Mouse (Mus musculus) stomach, embryonic 15.5 days (tissue): Measurements from ENCODE around the gene Casz1. TPM values are rescaled to one million over a fixed set of nuclear protein-coding genes. Genes with fewer than 3 reads are reported as not detected.

ENCODE experiments used
- ATAC-seq: fragments of 200-750 bp; cut with Nextera tagmentation; 2 replicates; pipeline ENCODE4 v1.8.0; 2017; ENCODE audit warnings: low read depth, moderate number of reproducible peaks, moderate TSS enrichment; ENCODE audit not compliant: insufficient read depth, low FRiP score
- H3K27ac ChIP-seq: fragments of 300-500 bp; sonication (generic); 2 replicates; pipeline ENCODE4 v1.5.1; 2015; ENCODE audit warnings: mild to moderate bottlenecking, inconsistent platforms
- H3K27me3 ChIP-seq: fragments of 300-500 bp; sonication (generic); replicated peaks from 2 replicates; pipeline ENCODE4 v1.6.1; 2015; ENCODE audit warnings: inconsistent platforms
- H3K36me3 ChIP-seq: fragments of 300-500 bp; sonication (generic); 2 replicates; pipeline ENCODE4 v1.6.1; 2015; ENCODE audit warnings: inconsistent platforms
- H3K4me1 ChIP-seq: fragments of 300-500 bp; sonication (generic); 2 replicates; pipeline ENCODE4 v1.6.1; 2015; ENCODE audit warnings: inconsistent platforms
- H3K4me2 ChIP-seq: fragments of 300-500 bp; sonication (generic); 2 replicates; pipeline ENCODE4 v1.6.1; 2015; ENCODE audit warnings: mild to moderate bottlenecking, inconsistent platforms
- H3K4me3 ChIP-seq: fragments of 300-500 bp; sonication (generic); replicated peaks from 2 replicates; pipeline ENCODE4 v1.5.1; 2015; ENCODE audit warnings: inconsistent platforms
- H3K9ac ChIP-seq: fragments of 300-500 bp; sonication (generic); 2 replicates; pipeline ENCODE4 v1.6.1; 2015; ENCODE audit warnings: inconsistent platforms
- H3K9me3 ChIP-seq: fragments of 300-500 bp; sonication (generic); 2 replicates; pipeline ENCODE4 v1.6.1; 2016; ENCODE audit warnings: inconsistent platforms
- WGBS: fragments of 180-500 bp; shearing (Covaris S2); methylation state at CpG from one replicate; pipeline ENCODE4 v1.1.7; 2015; 5-methylcytosine and 5-hydroxymethylcytosine counted together
- polyA plus RNA-seq: library from polyadenylated mRNA; unstranded; fragments of >200 nt; fragmentation: Nextera tagmentation; extraction: Ambion mirVana; gene quantifications from 2 replicates; pipeline ENCODE4 v1.2.1, GENCODE M21; 2015

Gene Casz1
- polyA plus RNA-seq, 1 experiment from 2014 or later = 8.9 TPM

DNA sequence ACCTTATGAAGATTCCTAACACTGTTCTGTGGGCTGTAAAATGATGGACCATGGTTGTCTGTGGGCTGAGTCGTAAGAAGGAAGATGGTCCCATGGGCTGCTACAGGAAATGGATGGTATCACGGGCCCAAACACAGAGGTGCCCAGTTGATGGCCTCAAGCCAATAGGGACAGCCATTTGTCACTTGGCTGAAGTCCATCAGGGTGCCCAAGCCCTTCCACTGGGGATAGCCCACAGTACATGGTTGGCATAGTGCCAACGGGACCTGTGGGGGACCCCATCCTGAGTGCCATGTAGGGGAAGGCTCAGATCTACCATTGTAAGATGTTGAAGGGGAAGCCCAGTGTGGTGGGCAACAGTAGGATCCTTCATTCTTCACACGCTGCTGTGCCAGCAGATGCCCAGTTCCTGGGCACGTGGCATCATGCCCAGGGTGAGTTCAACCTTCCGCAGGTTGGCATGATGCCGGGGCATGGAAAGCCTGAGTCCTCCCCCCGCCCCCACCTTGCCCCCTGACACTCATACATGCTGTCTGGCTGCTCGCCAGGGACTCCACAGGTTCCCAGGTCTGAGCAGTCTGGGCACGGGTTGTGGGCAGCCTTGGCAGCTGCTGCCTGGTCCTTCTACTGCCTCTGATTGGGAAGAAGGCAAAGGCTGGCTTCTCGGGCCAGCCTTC lies 63.6 kb downstream of the Casz1 start:
- H3K4me1 ChIP-seq = peaks cover 16% of the 10 kb centered on the region
- no peak for ATAC-seq
- no peak overlapping the region for H3K9ac ChIP-seq
- H3K4me2 ChIP-seq = no peak overlapping the region
- H3K9me3 ChIP-seq = no peaks in the 10 kb centered on the region
- WGBS = 76% methylated on average over 11 of the region's 11 CpGs
- 0 out of 2 replicates have a peak, but pooled peaks cover under 1% of the 10 kb centered on the region for H3K27me3 ChIP-seq
- H3K4me3 ChIP-seq = no peak overlapping the region
- H3K27ac ChIP-seq = no peak overlapping the region
- no peaks in the 10 kb centered on the region for H3K36me3 ChIP-seq

- Histone ChIP-seq H3K27ac (no peak overlapping the region), H3K4me1 (peaks cover 18% of the 10 kb centered on the region), H3K9me3 (no peaks in the 10 kb centered on the region), H3K9ac (no peak overlapping the region), H3K27me3 (no peaks in the 10 kb centered on the region; the same call in 1 of the 2 replicates), H3K36me3 (no peaks in the 10 kb centered on the region), H3K4me3 (no peak overlapping the region), H3K4me2 (no peak overlapping the region)
- WGBS = 85% methylated on average over 7 of the region's 7 CpGs
- no peak for ATAC-seq
Measured at GRCm38 (mm10) chr4:148869566-148869965, 65.3 kb downstream of the Casz1 start.

DNA sequence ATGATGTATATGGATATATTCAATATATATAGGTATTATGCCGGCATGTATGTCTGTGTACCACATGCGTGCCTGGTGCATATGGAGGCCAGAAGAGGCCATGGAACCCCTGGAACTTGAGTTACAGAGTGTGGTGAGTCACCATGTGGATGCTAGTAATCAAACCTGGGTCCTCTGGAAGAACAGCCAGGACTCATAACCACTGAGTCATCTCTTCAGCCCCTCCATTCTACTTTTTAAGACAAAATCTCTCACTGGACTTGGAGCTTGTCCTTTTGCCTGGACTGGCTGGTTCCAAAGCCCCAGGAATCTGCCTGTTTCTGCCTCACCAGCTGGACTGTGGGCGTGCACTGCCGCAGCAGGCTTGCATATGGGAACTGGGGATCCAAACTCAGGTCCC lies 66.3 kb downstream of the Casz1 start:
- no peak overlapping the region for H3K9ac ChIP-seq
- ATAC-seq = no peak
- H3K4me1 ChIP-seq = peaks cover 18% of the 10 kb centered on the region
- WGBS = 89% methylated on average over 4 of the region's 4 CpGs
- H3K4me3 ChIP-seq = no peak overlapping the region
- no peak overlapping the region for H3K4me2 ChIP-seq
- H3K9me3 ChIP-seq = no peaks in the 10 kb centered on the region
- no peak overlapping the region for H3K27ac ChIP-seq
- H3K36me3 ChIP-seq = no peaks in the 10 kb centered on the region
- no peaks in the 10 kb centered on the region; the same call in 1 of the 2 replicates for H3K27me3 ChIP-seq

DNA sequence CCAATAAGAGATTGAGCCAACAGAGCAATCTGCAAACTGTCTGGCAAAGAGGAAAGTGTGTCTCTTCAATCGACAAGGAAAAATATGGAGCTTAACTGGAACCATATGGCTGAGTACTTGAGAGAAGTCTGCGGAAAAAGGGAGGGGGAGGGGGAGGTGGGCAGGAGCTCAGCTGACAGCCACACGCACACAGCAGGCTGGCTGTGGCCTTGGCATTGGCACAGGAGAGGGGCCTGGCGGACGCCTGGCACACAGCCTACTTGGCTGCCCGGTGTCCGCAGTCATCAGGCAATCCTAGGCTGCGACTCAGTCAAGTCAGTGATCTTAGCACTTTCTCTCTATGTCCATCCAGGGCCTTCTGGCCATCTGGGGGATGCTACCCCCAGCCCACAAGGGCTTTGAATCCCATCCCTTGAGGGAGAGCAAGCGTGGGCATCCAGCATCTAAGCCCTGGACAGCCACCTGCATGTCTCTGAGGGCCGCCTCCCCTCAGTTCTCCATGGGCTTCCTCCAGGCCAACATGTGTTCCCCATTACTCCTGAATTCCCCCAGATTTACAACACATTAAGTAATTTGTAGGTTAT lies 67.6 kb downstream of the Casz1 start:
- 29% methylated on average over 10 of the region's 10 CpGs for WGBS
- H3K9me3 ChIP-seq = no peaks in the 10 kb centered on the region
- H3K36me3 ChIP-seq = no peaks in the 10 kb centered on the region
- H3K4me2 ChIP-seq = no peak overlapping the region
- peak; percentile 48; the same call in 1 of the 2 replicates for ATAC-seq
- H3K27ac ChIP-seq = 0 out of 2 replicates have a peak overlapping the region, but pooled peaks have one; percentile 33
- H3K9ac ChIP-seq = no peak overlapping the region
- H3K4me3 ChIP-seq = no peak overlapping the region
- peaks cover 18% of the 10 kb centered on the region for H3K4me1 ChIP-seq
- H3K27me3 ChIP-seq = no peaks in the 10 kb centered on the region; the same call in 1 of the 2 replicates

DNA sequence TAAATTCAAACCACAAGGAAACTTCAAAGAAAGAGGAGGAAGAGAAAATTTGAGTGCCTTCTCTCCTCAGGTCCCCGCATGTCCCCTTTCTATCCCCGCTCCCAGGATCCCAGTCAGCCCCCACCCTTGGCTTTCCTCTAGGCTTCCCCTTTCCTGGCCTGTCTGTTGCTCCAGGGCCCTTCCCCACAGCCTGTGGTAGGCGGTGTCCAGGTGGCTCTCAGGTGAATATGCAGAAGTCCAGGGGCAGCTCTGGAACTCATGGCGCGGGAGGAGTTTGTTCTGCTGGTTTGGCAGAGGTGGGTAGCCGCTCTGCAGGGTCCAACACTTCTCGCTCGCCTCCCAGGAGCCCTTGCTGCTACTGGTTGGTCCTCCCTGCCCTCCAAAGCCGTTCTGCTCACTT lies 68.1 kb downstream of the Casz1 start:
- Histone ChIP-seq H3K4me2 (no peak overlapping the region), H3K27me3 (no peaks in the 10 kb centered on the region; the same call in 1 of the 2 replicates), H3K36me3 (no peaks in the 10 kb centered on the region), H3K9ac (no peak overlapping the region), H3K9me3 (no peaks in the 10 kb centered on the region), H3K27ac (no peak overlapping the region), H3K4me1 (peaks cover 18% of the 10 kb centered on the region), H3K4me3 (no peak overlapping the region)
- ATAC-seq = no peak
- WGBS = 71% methylated on average over 9 of the region's 9 CpGs

GRCm38 (mm10) chr4:148872783-148873182 lies 68.6 kb downstream of the Casz1 start:
- H3K27me3 ChIP-seq = no peaks in the 10 kb centered on the region; the same call in 1 of the 2 replicates
- no peak overlapping the region for H3K9ac ChIP-seq
- ATAC-seq = no peak
- H3K4me1 ChIP-seq = peaks cover 18% of the 10 kb centered on the region
- no peaks in the 10 kb centered on the region for H3K9me3 ChIP-seq
- 49% methylated on average over 12 of the region's 12 CpGs for WGBS
- H3K4me2 ChIP-seq = no peak overlapping the region
- no peaks in the 10 kb centered on the region for H3K36me3 ChIP-seq
- no peak overlapping the region for H3K4me3 ChIP-seq
- H3K27ac ChIP-seq = no peak overlapping the region

GRCm38 (mm10) chr4:148876166-148876565 lies 71.9 kb downstream of the Casz1 start:
- 87% methylated on average over 9 of the region's 9 CpGs for whole genome bisulfite sequencing
- Histone ChIP-seq H3K4me3 (no peak overlapping the region), H3K36me3 (no peaks in the 10 kb centered on the region), H3K27me3 (no peaks in the 10 kb centered on the region; the same call in 1 of the 2 replicates), H3K9ac (no peak overlapping the region), H3K27ac (no peak overlapping the region), H3K4me2 (no peak overlapping the region), H3K4me1 (peaks cover 30% of the 10 kb centered on the region), H3K9me3 (no peaks in the 10 kb centered on the region)
- ATAC-seq = no peak

- Histone ChIP-seq H3K9ac (no peak overlapping the region), H3K4me1 (peaks cover 30% of the 10 kb centered on the region), H3K36me3 (no peaks in the 10 kb centered on the region), H3K27me3 (no peaks in the 10 kb centered on the region; the same call in 1 of the 2 replicates), H3K9me3 (no peaks in the 10 kb centered on the region), H3K4me3 (no peak overlapping the region), H3K4me2 (no peak overlapping the region), H3K27ac (no peak overlapping the region)
- no peak for ATAC-seq
- 73% methylated on average over 8 of the region's 8 CpGs for WGBS
Measured at GRCm38 (mm10) chr4:148876867-148877266, 72.6 kb downstream of the Casz1 start.

- ATAC-seq = no peak
- Histone ChIP-seq H3K4me3 (no peak overlapping the region), H3K9me3 (no peaks in the 10 kb centered on the region), H3K4me2 (no peak overlapping the region), H3K4me1 (peaks cover 28% of the 10 kb centered on the region), H3K27me3 (peaks cover 2% of the 10 kb centered on the region; the same call in 1 of the 2 replicates), H3K9ac (no peak overlapping the region), H3K27ac (no peak overlapping the region), H3K36me3 (no peaks in the 10 kb centered on the region)
- WGBS = 66% methylated on average over 11 of the region's 11 CpGs
Measured at GRCm38 (mm10) chr4:148878192-148878983, 74.2 kb downstream of the Casz1 start.

DNA sequence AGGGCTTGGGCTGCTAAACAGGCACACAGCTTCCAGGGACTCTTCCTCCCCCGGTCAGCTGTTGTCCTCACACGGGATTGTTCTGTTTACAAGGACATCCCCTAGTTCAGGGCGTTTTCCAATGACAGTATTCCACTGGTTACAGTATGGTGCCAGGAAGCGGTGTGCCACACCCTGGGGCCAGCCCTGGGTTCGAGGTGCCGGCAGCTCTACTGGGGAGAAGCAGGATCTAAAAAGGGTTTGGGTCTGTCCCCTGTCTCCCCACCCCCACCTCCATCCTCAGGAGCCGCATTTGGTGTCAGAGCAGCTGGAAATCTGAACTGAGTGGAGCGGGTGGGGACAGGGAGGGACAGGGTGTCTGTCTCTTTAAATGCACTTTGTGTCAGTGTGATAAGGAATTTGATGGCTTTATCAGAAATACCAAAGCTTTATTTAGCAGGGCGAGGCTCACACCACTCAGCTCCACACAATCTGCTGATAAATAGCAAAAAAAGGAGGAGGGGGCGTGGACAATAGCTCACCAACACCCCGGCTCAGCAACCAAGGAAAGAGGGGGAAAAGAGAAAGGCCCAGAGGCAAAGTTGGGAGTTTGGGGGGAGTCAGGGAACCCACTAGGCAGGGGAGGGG lies 74.9 kb downstream of the Casz1 start:
- Histone ChIP-seq H3K4me3 (no peak overlapping the region), H3K4me1 (peaks cover 28% of the 10 kb centered on the region), H3K9ac (no peak overlapping the region), H3K36me3 (no peaks in the 10 kb centered on the region), H3K9me3 (no peaks in the 10 kb centered on the region), H3K27ac (no peak overlapping the region), H3K4me2 (peak overlapping the region; percentile 9; the same call in 1 of the 2 replicates), H3K27me3 (peaks cover 2% of the 10 kb centered on the region; the same call in 1 of the 2 replicates)
- peak; percentile 27; the same call in 1 of the 2 replicates for ATAC-seq
- WGBS = 50% methylated on average over 11 of the region's 11 CpGs

DNA sequence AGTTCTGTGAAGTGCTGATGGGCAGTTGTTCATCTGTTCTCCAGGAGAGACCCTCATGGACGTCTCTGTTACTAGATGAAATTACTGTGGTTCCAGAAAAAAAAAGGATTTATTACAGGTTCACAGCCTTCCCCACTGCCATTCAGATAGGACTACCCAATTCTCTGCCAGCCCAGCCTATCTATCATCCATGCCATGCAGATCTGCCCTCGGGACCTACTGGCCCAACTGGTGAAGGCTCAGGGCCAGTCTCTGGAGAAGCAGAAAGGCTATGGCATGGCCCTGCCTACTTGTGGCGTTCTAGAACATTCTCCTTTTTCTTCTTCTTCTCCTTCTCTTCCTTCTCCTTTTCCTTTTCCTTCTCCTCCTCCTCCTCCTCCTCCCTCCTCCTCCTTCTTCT lies 75.4 kb downstream of the Casz1 start:
- Histone ChIP-seq H3K4me3 (no peak overlapping the region), H3K27ac (no peak overlapping the region), H3K9me3 (no peaks in the 10 kb centered on the region), H3K4me1 (peaks cover 28% of the 10 kb centered on the region), H3K4me2 (no peak overlapping the region), H3K27me3 (0 out of 2 replicates have a peak, but pooled peaks cover 2% of the 10 kb centered on the region), H3K9ac (no peak overlapping the region), H3K36me3 (no peaks in the 10 kb centered on the region)
- WGBS = 72% methylated on average over 3 of the region's 3 CpGs
- ATAC-seq = no peak
